Mouse (Mus musculus): Measurements from ENCODE around the gene Zfp286.

The Zfp286 gene

DNA sequence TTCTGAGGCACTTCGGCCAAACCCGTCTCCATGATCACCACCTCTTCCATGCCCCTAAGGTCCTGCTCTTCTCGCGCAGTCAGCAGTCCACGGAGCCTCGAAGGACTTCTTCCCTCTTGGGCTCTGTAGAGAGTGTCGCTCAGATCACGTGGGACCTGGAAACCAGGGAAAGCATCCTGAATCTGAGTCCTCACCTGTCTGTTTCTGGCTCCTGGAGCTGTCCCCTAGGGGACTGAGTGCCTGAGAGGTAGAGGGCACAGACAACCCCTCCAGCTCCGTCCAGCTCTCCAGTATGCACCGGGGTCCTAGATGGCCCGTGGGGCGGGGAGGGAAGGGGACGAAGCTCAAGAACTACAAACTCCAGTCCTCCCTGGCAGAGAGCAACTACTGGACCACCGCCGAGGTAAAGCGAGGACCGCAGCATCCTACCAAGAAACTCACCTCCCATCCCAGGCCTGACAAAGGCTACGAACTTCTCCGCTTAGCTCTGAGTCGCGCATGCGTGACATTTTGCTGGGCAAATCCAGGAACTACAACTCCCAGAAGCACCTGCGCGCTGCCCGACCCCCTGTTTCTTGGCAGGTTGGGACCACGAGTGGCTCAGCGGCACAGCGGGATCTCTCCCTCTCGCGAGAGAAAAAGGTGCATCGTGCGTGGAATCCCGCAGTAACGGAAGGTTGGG lies at the start of gene Zfp286:
Gene Zfp286 (minus strand): TSS at position 528 of the 682 bp plus-strand sequence.
- peak; percentile 90 to 92 for DNase-seq (ENCODE audit: low spot score in 2 of 2)

DNA sequence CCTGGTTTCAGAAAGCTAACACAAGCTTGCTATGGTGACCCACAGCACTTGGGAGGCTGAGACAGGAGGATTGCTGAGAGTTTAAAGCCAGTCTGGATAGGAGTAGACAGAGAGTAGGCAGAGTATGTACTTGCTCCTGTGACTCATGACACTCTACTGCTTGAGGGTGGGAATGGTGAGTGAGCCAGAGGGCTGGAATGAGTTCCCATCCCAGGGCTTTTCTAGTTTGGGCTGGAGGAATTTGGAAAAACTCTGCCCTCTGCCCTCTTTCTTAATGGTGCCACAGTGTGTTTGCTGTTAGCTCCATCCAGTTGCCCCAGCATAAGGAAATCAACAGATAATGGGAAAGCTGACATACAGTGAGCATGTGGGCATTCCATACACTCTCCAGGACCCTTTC lies 42.6 kb upstream of the Zfp286 start:
- no peak for DNase-seq (ENCODE audit: low spot score in 2 of 2)

DNA sequence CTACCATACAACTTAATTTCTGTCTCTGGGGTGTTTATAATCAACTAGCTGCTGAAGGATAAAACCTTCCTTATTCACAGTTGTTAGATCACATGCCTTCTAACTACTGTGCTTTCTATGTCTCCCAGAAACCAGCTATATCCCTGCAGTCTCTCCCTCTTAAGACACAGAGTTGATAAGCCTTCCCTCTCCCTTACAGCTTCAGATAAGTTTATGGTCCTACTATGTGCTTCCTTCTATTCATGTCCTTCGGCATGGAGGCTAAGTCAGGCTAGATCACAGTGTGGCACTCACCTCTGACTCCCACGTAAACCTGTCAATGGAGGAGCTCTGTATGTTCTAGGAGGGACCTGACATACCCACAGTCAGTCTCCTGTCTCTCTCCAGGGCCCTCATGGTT lies 41.1 kb upstream of the Zfp286 start:
- DNase-seq (ENCODE audit: low spot score in 2 of 2) = no peak

DNA sequence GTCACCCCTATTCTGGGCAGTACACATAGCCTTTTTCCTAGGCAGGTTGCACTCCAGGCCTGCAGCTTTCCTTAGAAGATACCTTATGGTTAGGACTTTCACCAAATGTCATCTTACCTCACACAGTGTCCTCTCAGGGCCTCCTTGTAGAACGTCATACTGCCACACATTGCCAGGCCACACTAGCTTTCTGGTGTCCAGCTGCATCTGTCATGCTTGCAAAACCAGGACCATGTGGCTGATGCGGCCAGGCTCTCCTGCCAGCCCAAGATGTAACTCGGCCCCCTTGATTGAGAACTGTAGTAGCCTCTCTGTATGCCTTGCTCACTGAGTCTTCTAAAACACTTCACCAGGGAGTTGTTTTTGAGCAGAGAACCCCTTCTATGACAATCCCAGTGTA lies 38.6 kb upstream of the Zfp286 start:
- no peak for DNase-seq (ENCODE audit: low spot score in 2 of 2)

DNA sequence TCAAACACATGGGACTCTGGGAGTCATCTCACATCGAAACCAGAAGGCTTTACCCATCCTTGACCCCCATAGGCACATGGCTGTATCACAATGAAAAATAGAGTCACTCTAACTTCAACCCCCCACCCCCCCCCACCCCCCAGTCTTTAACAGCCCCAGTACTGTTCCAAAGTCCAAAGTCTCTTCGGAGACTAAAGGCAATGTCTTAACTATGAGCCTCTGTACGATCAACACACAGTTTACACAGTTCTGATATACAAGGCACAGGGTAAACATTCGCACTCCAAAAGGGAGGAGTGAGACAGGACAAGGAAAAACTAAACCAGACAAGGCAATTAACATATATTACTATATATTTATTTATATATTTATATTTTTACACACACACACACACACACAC lies 37.9 kb upstream of the Zfp286 start:
- no peak for DNase-seq (ENCODE audit: low spot score in 2 of 2)

DNA sequence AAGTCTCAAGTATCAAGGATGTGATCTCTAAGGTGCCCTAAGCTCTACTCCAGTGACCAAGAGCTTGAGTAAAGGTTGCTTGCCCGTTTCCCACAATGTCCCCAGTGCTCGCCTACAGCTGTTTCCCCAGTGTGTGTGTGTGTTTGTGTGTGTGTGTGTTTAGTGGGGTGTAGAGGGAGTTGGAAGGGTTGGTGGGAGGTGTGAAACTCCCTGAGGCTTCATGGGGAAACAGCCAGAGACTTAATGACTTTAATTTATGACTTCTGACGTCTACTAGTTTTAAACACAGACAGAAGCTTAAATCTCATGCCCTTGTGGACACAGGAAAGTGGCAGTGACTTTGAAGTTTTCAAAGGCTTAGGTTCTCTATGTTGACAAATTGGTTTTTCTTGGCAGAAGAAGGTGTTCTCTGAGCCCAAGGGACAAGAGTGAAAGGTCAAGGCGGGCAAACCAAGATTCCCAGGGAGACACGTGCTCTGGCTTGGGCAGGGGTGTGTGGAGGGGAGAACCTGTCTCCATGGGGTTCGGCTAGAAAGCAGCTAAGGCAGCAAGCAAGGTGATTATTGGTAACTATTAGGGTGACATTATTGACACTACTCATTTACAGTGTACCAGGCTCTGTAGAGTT lies 37.0 kb upstream of the Zfp286 start:
- no peak for DNase-seq (ENCODE audit: low spot score in 2 of 2)

DNA sequence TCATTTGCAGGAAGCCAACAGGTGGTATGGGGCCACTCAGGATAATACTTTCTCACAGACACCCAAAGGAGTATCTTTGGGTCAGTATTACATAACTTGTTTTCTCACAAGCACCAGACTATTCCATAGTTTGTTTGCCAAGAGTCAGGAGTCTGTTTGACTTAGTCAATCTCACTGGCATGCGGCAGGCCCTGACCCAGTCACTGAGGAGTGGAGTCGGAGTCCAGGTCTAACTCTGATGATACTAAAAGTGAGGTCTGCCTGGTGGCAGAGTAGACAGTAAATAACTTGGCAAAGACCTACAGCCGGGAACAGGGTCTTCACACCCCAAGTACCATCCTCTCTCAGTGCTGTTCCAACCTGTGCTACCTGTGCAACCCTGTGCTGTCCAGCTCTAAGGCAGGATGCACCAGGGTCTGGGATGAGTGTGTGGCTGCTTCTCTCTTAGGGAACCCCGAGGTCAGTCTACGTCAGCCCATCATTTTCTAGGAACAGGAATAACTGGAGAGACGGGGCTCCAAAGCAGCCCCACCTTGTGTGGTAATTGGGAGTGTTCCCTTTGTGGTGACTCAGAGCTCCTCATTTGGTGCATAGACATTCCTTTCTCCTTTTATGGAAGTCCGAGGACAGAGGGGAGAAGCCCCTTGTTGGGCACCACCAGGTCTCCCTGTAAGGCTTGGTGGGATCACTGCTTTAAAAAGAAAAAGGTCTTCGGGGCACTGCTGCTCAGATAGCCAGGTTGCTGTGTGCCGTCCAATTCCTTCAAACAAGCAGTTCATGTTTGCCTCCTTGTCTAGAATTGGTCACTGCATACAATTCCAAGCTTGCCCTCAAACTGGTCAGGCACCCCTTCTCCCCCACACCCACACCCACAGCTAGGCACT lies 36.2 kb upstream of the Zfp286 start:
- no peak for DNase-seq (ENCODE audit: low spot score in 2 of 2)

DNA sequence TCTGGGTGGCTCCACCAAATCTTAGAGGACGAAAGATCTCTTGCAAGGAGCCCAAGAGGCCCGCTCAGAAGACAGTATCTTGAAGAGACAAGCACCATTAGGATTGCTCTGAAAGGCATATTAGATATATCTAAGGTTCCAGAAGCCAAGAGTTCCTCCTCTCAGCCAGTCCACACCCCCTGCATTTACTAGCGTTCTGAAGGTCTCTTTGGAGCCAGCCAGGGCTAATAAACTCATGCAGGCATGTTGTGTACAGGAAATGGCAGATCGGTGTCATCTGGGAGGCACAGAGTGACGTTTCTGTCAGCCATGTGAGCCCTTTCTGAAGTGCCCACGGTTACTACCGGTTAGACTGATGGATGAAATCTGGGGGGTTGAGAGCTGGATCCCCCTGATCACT lies 34.9 kb upstream of the Zfp286 start:
- no peak for DNase-seq (ENCODE audit: low spot score in 2 of 2)

DNA sequence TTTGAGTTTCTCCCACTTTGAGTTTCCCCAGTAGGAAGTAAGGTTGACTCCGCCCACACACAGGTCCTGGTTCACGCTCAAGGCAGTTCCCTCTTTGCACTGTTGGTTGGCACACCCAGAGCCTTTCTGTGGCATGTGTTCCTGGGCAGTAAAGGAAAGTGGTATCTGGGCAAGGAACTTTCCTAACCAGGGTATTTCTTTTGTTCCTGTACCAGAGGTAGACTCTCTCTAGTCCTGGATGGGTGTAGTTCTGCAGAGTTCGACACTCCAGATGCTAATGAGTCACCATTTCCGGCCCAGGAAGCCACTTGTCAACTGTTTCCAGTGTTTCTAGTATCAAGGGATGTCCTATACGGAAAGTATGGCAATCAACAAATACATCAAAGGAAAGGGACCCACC lies 32.6 kb upstream of the Zfp286 start:
- DNase-seq (ENCODE audit: low spot score in 2 of 2) = no peak

DNA sequence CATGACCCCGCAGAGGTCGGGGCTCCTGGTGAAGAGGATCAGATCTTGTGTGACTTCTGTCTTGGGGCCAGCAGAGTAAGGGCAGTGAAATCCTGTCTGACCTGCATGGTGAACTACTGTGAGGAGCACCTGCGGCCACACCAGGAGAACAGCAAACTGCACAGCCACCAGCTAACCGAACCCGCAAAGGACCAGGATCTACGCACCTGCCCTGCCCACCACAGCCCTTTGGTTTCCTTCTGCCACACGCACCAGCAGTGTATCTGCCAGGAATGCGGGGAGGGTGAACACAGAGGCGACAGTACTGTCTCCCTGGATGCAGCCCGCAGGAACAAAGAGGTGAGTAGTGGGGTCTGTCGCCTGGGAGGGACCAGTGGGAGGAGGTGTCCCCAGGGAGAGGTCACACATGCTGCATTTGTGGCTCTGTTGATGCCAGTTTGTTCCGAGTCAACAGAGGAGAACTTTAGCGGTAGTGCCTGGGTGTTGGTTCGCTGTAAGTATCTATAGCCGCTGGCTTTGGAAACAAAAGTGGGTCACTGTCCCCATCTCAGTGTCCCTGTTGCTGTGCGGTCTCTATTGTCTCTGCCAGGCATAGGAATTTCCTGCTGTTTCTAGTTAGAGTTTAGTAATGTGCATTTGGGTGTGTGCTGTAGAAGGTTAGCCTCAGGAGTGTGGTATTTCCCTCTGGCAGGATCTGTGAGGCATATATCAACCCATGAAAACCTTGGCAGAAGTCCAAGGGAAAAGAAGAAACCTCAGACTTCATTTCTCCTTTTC lies 31.6 kb upstream of the Zfp286 start:
- no peak for DNase-seq (ENCODE audit: low spot score in 2 of 2)

DNA sequence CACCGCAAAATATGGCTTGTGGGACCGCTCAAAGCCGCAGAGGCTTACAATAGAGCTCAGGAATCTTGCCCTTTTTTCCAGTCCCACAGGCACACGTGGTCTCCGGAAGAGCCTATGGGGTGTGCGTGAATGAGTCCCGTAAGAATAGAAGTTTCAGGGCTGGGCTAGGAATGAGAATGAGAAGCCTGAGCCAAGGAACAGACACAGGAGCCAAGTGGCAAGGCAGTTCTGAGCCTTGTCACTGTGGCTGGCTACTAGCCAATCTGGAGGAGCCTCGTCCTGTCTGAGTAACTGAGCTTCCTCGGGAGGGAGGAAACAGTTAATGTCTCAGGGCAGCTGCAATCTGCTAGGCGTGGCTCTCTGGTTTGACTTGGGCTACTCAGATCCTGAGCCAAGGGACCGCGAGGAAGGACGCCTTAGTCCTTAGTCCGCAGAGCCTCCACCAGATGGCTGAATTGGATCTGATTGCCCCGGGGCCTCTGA lies 30.8 kb upstream of the Zfp286 start, which contains the start of gene Trim16:
Gene Trim16 (plus strand): TSS at position 173 of the 483 bp plus-strand sequence.
- DNase-seq (ENCODE audit: low spot score in 2 of 2) = peak; percentile 3 to 8

DNA sequence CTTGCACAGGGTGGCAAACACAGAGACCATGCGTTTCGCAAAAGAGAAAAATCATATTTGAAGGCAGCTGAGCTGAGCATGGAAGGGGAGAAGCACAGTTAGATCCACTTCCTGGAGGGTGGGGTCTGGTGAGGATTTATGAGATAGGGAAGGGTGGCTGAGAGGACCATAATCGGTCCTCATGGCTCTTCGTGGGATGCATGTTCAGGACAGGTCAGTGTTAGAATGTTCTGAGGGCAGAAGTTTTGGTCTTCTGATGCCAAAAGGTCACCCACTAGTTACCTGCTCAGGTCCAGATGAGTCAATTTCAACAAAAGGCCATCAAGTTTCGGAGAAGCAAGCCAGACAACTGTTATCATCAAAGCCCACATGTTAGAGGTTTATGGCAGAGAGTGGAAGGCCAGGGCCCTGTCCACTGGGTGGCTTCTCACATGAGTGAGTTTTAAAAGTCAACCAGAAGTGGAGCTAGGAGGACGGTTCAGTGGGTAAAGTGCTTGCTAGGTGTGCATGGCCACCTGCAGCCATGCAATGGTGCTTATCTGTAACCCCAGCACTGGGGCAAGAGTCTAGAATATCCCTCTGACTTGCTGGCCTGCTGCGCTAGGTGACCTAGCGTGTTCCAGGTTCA lies 29.9 kb upstream of the Zfp286 start:
- DNase-seq (ENCODE audit: low spot score in 2 of 2) = no peak

DNA sequence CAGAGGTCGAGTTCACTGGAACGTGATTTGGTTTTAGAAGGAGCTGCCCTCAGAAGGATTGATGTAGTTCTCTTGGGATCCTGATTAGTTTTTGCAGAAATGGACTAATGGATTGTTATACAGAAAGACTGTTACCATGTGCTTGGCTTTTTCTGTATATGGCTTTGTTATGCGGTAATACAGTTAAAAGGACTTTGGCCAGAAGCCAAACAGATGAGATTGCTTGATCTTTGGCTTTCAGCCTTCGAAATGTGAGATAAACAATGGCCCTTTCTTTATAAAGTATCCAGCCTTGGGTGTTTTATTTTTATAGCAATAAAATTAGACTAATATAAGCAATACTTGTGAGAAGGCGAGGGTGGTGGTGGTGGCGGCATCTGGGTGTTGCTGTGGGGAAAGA lies 27.3 kb upstream of the Zfp286 start:
- DNase-seq (ENCODE audit: low spot score in 2 of 2) = no peak

DNA sequence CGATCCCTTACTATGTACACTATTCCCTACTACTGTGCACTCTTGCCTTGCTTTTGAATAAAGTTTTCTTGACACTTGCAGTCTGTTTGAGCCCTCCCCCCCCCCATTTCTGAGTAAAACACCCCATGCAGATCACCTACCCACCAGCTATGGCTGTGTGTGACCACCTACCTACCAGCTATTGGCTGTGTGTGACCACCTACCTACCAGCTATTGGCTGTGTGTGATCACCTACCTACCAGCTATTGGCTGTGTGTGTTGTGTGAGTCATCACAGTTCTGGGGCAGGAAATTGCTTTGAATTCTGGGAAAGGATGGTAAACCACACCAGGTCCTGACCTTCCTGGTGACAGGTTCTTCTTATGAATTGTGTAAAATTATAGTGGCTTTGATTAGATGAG lies 26.2 kb upstream of the Zfp286 start:
- DNase-seq (ENCODE audit: low spot score in 2 of 2) = no peak

DNA sequence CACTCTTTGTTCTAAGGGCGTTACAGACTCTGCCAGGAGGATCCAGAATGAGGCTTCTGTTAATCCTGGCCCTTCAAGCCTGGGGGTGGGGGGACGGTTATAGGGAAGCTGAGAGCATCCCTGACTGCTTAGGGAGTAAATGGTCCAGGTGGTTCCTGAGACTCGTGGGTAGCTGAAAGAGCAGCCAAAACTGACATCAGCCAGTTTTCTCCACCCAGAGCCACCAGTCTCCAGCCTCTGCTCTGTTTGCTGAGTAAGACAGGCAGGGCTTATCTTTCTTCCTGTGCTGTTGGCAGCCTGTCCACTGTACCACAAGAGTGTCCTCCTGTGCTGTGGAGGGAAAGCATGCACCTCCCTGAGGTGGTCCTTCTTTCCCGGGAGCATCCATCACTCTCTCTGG lies 25.4 kb upstream of the Zfp286 start:
- DNase-seq (ENCODE audit: low spot score in 2 of 2) = no peak

DNA sequence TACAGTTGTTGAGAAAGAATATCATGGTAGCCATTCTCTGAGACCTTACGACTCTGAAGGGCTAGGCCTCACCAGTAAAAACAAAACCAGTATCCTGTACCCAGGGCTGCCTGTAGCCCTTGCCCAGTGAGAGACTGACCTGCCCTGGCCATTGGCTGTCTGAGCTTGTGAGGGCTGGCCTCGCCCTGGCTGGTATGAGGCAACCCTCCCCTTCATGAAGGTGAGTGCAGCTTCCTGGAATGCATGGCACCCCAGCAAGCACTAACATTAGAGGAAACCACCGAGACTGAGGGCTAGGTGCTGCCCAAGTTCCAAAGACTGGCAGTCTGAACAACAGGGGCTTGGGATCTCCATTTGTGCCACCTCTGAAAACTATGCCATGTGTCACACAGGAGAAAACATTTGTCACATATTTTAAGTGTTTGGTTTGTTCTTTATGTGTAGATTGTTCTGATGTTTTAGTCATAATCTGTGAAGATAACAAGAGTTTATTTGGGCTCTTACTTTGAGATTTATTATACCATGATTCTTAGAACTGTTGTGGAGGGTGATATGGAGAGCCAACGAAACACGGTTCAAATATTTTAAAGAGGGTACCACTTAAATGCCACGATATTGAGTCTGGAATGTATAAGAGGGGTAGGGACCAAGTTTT lies 24.8 kb upstream of the Zfp286 start:
- DNase-seq (ENCODE audit: low spot score in 2 of 2) = no peak

DNA sequence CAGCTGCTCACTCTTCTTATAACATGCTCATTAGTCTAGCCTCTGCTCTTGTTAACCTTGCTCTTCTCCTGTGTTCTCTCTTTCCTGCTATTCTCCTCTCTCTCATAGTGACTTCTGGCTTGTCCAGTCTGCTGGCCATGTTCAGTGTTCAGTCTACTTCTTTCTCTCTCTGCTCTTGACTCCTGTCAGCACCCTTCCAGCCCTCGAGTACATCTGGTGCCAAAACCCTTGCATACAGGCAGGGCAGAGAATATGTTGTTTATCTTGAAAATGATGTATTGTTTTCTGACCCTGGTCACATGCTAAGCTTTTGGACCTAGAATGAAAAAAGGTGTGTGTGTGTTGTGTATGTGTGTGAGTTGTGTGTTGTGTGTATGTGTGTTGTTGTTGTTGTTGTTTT lies 24.2 kb upstream of the Zfp286 start:
- no peak for DNase-seq (ENCODE audit: low spot score in 2 of 2)

DNA sequence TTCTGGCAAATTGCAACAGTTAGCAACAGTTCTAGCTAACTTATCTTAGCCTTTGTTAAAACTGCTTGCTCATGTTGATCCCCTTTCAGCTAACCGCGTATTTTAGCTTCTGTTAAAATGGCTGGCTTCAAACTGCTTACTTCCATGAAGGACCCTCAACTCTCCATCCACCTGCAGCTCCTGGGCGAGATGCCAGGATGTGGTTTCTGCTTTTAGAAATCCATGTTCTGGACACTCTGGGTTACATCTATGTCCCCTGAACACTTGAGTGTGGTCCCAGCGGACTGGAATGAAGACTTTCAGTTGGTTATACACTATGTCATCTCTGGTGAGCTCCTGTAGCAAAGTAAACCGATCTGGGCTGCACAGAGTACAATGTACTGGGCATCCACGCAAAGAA lies 23.0 kb upstream of the Zfp286 start:
- no peak for DNase-seq (ENCODE audit: low spot score in 2 of 2)

DNA sequence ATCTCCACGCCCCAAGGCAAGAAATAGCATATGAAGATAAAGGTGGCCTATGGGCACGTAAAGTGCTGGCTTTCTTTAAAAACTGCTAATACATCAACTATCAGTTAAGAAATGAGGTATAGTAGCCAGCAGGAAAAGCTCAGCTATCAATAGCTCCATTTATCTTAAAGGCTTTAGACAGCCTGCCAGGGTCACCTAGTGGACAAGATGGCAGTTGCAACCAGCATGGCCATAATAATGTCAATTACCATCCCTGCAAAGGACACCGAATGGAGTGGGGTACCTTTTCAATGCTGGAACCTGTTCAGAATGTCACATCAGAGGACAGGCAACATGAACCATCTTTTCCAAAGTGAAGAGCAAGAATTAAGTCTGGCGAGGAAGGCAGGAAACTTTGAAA lies 19.9 kb upstream of the Zfp286 start:
- no peak for DNase-seq (ENCODE audit: low spot score in 2 of 2)

DNA sequence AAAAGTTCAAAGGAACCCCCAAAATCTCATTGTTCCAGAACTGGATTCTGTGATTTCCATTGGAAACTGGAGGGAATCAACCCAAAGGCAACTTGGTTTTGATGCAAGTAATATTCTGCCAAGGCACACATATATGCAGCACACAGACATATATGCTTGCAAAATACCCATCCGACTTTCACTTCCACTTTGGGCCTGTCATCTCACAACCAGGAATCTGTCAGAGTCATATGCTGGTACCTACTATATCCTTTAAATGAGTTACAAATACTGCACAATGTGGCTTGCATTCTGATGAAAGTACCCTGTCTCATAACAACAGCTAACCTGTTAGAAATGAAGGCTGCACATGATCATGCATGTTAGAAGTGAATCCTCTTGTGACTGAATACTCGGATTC lies 18.7 kb upstream of the Zfp286 start:
- DNase-seq (ENCODE audit: low spot score in 2 of 2) = no peak

DNA sequence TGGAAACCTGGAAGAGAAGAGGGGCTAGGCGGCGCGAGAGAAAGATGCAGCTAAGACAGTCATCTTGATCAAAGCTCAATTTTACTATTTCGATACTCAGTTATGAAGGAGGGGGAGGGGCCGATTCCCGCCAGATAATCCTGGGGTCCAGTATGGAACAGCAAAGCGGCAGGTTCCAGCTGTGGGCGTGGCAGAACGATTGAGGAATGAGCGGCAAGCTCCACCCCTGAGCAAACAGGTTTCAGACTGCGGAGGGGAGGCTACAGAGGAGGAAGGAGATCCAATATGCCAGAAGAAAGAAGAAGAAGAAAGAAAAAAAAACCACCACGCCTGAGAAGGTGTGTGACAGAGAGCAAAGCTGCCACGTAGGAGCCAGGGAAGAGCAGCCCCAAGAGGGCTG lies 14.9 kb upstream of the Zfp286 start:
- DNase-seq (ENCODE audit: low spot score in 2 of 2) = no peak
